Mouse (Mus musculus) heart, adult 8-10 months (tissue): ENCODE results near the gene Ccer2. TPM values are rescaled to one million over a fixed set of nuclear protein-coding genes. Genes with fewer than 3 reads are reported as not detected.

Source experiments
- DNase-seq: peaks from one replicate; pipeline ENCODE4 v3.0.0; 2022; ENCODE audit warnings: low spot score
- total RNA-seq, 4 experiments: library from RNA; stranded (reverse); gene quantifications; 2 replicates each; pipeline ENCODE4 v1.2.4; 2022

Ccer2 gene
- total RNA-seq, 4 experiments from 2014 or later: not detected

DNA sequence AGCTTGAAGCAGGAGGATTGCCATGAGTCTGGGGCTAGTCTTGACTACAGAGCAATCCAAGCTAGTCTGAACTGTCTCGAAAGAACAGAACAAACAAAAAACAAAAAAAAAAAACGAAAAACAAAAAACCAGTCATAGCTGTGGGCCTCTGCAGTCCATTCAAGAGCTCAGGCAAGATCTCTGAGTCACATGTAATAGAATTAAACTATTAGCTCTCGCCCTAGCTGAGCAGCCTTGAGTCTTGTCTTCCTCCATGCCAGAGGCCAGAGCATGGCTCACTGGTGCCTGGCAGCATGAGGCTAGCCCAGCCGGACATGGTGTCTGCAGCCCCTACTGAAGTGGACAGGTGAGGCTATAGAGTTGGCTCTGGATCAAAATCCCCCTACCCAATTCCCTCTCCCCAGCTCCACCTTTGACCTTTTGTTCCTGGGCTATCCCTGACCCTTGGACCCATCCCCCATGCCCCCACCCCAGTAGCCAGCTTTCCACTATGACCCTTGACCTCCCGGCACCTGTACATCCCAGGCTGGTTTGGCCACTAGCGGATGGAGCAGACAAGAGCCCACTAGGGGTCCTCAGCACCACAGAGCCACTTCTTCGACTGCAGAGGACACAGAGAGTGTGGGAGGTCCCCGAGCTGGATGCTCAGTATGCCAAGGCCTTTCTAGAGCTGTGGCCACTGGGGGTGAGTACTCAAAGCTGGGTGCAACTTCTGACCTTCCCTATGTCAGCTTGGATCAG is 34.3 kb downstream of the Ccer2 start:
- DNase-seq: no peak

DNA sequence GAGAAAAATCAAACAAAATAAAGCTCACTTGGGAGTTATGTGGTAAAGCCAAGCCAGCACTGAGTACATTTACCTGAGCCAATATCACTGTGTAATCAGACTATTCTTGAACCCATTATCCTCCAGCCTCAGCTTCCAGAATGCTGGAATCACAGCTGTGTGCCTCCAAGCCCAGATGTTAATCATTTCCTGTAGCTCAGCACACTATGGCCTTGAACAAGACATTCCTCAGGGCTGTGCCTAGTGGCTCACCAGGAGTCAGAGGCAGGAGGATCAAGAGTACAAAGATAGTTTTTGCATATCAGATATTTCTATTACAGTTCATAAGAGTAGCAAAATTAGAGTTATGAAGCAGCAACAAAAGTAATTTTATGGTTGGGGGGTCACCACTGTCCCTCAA is 35.7 kb downstream of the Ccer2 start:
- no peak for DNase-seq

DNA sequence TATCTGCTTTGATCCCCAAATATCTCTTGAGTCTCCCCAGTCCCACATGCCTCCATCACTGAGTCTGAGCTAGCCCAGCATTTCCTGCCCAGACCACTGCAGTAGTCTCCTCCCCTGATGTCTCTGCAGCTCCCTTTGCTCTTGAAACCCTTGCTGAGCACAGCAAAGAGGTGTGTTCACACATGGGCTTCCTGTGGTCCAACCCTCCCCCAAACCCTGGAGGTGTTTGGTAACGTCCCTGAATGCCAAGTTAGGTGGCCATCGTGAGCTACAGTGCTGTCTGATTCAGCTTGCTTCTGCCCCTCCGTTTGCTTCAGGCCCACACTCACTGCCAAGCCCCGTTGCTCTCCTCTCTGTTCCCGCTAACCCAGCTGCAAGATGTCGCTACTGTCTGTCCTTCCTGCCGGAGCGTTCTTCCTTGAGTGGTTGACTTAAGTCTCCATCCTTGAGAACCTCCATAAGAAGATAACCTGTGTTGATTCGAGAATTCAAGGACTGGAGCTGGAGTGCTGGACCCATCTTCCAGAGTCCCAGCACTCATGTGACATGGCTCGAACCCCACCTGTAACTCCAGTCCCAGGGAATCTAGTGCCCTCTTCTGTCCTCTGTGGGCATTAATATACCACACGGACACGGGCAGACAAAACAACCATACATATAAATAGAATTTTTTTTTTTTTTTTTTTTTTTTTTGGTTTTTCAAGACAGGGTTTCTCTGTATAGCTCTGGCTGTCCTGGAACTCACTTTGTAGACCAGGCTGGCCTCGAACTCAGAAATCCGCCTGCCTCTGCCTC is 36.6 kb downstream of the Ccer2 start:
- no peak for DNase-seq

DNA sequence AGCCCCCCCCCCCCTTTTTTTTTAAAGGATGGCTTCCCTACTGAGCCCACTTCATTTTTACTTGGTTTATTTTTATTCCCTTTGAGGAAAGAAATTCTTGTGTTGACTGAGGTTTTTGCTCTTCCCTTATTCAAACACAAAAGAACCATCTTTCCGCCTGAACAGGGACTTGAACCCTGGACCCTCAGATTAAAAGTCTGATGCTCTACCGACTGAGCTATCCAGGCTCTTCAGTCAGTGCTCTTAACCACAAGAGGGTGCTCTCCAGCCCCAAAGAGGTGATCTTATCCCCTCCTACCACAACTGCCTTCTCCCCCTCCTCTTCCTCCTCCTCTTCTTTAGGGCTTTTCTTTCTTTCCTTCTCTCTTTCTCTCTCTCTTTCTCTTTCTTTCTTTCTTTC is 37.9 kb downstream of the Ccer2 start:
- peak; percentile 33 for DNase-seq

DNA sequence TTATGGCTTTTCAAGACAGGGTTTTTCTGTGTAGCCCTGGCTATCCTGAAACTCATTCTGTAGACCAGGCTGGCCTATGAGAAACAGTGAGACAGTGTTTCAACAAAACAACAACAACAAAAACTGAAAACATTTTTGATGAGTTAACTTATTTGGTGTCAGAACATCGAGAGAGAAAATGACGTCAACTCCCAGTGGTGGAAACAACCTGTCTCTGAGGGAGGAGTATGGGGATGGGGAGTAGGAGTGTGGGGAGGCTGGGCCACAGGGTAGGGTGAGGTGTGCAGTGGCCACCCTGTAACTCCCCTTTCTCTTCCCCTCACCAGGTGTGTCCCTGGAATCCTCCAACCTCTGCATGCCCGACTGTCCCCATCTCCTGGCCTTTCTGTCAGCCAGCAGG is 38.5 kb downstream of the Ccer2 start:
- DNase-seq: no peak

DNA sequence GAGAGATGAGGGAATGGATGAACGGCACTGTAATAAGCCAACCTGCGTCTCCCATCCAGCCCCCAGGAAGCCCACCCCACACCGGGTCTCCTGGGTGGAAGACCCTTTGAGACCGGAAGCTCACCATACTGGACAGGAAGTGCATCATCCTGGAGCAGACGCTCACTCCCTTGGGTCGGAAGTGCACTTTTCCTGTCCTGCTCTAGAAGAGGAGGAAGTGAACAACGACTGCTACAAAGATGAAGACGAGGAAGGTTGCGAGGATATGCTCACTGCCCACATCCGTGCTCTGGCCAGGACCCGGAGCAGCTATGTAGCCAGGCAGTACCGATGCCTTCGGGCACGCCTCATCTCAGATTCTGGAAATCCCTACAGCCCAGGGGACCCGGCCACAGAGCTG is 39.9 kb downstream of the Ccer2 start:
- DNase-seq: peak; percentile 49

DNA sequence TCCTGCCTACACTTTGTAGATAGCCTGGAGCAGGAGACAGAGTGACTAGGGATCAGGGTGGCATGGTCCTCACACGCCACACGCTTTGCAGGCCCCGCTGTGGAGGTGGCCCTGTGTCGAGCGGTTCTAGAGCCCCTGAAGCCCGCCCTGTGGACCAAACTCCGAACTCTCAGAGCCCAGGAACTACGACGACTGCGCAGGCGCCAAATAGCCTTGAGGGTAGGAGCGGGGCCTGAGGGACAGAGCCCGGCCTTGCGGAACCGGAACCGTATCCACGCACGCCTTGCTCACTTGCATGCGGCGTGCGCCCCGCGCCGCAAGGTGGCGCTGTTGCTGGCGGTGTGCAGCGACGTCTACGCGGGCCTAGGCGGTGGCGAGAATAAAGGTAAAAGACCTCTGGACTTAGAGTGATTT is 40.6 kb downstream of the Ccer2 start:
- DNase-seq: peak; percentile 78

DNA sequence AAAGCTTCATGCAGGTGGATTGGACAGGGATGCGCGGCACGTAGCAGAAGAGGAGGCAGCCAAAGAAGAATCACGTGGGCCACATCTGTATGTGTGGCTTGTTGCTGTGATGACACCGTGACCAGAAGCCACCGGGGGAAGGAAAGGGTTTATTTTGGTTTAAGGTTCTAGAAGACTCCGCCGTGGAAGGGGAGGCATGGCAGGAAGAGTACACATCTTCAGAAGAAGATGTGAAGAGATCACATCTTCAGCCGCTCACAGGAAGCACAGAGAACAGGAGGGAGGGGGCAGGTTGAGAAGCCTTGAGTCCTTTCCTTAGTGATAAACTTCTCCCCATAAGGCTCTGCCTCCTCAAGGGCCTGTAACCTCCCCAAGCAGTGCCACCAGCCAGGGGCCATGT is 44.0 kb downstream of the Ccer2 start:
- no peak for DNase-seq

DNA sequence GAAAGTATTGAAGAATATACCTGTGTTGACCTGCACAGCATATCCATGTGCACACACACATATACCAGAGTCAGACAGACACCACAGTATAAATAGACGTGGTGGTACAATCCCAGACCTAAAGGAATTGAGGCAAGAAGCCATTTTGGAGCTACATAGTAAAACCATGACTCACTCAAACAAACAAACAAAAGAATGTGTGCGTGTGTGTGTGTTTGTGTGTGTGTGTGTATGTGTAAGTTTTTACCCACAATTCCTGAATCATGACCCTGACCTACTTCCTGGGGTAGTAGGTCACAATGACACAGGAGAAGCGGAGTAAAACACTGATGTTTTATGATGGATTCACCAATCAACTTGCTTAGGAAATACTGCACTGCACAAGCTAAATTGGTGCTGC is 45.5 kb downstream of the Ccer2 start:
- DNase-seq: no peak

DNA sequence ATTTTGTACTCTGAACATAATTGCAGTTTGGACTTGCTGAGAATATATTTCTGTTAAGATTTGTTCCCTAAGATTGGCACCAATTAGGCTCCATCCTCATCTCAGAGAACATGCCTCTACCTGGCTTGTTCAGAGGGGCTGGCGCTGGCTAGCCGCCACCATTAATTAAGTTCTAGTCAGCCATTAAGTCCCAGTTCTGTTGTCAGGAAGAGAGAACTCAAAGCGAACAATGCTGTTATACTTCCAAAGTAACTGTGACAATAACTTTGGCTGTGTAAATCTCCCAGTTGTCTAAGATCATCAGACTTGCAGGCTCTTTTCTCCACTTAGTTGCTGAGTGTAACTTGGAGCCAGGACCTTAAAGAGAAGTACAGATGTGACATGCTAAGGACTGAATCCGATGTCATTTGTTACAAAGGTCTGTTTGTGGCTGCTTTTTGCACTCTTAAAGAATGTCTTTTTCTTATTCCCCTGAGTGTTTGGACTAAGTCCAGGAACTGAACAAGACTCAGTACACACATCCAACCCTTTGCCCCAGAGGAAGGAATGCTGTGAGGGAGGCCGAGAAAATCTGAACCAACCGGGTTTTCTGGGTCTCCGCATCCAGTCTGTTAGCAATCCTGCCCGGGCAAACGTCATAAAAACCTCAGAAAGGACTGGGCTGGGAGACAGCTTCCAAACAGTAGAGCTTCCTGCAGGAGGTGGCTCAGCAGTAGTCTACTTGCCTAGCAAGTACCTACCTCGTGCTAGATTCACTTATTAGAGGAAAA is 46.1 kb downstream of the Ccer2 start:
- peak; percentile 67 for DNase-seq

DNA sequence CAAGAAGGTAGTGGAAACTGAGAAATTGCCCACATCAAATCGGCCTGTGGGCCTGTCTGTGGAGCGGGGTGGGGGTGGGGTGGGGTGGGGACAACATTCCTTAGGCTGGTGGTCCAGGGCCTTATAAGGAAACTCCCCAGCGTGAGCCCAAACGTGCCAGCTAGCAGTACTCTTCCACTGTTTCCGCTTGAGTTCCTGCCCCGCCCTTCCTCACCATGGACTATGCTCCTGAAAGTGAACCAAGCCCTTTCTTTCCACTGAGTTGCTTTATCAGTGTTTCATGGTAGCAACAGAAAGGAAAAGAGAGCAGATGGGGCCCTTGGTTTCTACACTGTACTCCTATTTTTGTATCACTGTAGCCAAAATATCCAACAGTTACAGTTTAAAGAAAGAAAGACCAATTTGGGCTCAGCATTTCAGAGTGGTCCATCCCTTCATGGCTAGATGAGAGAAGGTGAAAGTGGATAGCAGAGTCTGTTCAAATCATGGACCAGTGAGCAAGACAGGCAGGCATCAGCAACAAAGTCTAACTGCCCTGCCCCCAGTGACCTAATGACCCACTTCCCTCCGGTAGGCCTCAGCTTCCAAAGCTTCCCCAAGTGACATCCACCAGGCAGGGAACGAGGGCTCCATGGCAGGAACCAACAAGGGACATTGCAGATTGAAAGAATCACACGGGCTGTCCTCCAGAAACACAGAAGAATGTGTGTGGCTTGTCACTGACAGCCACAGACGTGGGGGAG is 47.0 kb downstream of the Ccer2 start:
- DNase-seq: peak; percentile 61

DNA sequence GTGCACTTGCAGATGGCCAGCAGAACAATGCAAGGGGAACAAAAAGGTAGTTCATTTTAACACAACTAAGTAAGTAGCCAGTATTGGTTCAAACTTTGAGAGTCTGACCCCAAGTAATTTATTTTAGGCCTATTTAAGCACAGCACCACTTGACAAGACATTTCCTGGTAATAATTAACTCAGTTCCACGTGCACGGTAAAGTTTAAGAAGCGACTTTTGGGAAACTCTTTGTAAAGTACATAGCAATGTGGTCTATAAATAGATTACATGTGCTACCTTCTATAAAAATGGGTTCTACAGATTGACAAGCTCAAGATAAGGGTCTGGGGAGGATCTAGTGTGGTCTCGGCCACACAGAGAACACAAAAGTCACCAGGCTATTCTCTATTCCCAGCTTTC is 47.8 kb downstream of the Ccer2 start:
- no peak for DNase-seq

DNA sequence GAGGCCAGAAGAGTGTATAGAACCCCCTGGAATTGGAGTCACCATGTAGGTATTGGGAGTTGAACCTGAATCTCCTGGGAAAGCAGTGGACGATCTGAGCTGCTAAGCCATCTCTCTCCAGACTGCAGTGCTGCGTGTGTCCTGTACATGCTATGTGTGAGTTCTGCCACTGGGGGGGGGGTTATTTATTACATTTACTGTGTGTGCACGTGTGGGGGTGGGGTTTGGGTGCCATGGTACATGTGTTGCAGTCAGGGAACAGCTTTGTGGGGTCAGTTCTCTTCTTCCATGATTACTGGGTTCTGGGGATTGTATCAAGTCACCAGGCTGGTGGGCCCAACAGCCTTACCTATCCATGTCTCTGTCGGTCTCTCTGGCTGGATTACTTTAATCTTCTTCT is 50.9 kb downstream of the Ccer2 start:
- no peak for DNase-seq

DNA sequence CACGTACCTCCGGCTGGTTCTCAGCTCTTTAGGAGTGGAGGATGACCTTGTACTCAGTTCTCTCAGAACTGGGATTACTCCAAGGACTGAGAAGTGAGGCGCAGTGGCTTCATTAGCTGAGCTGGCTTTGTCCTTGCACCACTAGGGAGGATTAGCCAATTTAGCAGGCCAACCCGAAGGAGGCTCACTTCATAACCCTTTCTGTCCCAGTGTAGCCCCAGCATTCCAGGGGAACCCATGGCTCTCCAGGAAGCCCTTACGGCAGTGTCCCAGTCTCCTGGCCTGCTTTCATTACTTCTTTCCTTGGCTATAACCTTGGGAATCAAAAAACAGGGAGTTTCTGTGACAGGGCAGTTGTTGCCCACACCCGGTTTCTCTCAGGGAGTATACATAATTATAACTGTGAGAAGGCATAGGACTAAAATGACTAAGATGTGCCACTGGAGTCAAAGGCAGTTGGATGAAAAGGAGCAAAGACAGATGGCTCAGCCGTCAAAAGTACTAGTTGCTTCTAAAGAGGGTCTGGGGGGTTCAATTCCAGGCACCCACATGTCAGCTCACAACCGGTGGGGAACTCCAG is 51.8 kb downstream of the Ccer2 start:
- DNase-seq: peak; percentile 48

DNA sequence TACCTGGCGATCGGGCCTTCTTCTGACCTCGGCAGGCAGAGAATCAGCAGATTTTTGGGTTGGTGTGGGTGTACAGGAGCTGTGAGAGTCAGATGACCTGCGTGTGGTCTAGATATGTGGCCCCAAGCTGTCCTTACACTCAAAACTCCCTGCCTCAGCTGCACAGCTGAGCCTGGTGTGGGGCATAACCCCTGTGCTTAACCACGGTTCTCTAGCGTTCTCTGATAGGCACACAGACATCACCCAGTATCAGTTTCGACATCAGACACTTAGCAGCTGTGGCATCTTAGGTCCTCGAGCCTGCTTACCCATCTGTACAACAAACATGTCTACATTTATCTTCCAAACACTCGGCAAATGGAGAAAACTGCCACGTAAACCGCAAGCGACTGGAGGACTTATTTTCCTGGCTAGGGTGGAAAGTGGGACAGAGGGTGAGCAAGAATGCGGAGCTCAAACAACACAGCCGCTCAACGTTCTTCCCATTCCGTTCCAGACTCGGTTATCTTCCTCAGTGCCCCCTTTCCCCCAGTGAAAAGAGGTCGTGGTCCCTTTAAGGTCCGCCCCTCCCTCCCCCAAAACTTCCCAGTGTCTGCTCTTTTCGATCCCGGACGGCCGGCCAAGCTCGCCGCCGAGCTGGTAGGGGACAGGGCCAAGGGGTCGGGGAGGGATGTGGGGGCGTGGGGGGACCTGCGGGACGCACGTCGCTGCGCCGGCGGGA is 52.4 kb downstream of the Ccer2 start, which contains the start of gene Hnrnpl:
TSS of gene Hnrnpl (plus strand) at position 321 of the 721 bp plus-strand sequence.
- DNase-seq: peak; percentile 78

Other genes with a start within 250 kb of the Ccer2 start
- not detected for gene Ifnl2, start 245.7 kb upstream of the Ccer2 start, total RNA-seq
- gene Ifnl3, start 233.3 kb upstream of the Ccer2 start, total RNA-seq: not detected
- not detected for gene Sycn, start 215.3 kb upstream of the Ccer2 start, total RNA-seq
- not detected for gene Nccrp1, start 208.9 kb upstream of the Ccer2 start, total RNA-seq
- gene Samd4b, start 158.0 kb upstream of the Ccer2 start, total RNA-seq: 10 to 100 TPM; 19.4 to 23.4 (median 21.5) TPM
- gene Pak4, start 158.0 kb upstream of the Ccer2 start, total RNA-seq: 10 to 100 TPM in 1 of 4 experiments, 1 to 10 TPM in 3; 8.1 to 11.8 (median 8.5) TPM
- not detected for gene Acp7, start 124.8 kb upstream of the Ccer2 start, total RNA-seq
- under 1 TPM in 3 of 4 experiments, not detected in 1; 0.11 to 0.72 (median 0.16) TPM for gene Fbxo27, start 63.3 kb upstream of the Ccer2 start, total RNA-seq
- 1 to 10 TPM in 3 of 4 experiments, under 1 TPM in 1; 0.55 to 1.2 (median 1.1) TPM for gene Fbxo17, start 39.4 kb upstream of the Ccer2 start, total RNA-seq
- gene Mrps12, start 14.4 kb upstream of the Ccer2 start, total RNA-seq: 10 to 100 TPM; 64.0 to 72.6 (median 67.4) TPM
- gene Sars2, start 14.2 kb upstream of the Ccer2 start, total RNA-seq: 10 to 100 TPM; 13.1 to 15.0 (median 13.7) TPM
- gene Sirt2, start 10.6 kb downstream of the Ccer2 start, total RNA-seq: 10 to 100 TPM; 84.0 to 92.6 (median 90.8) TPM
- 10 to 100 TPM; 22.8 to 29.1 (median 28.1) TPM for gene Nfkbib, start 11.3 kb downstream of the Ccer2 start, total RNA-seq
- 1 to 10 TPM; 1.4 to 3.0 (median 1.6) TPM for gene Rinl, start 32.8 kb downstream of the Ccer2 start, total RNA-seq
- 100 to 1,000 TPM; 185 to 230 (median 214) TPM for gene Hnrnpl, start 52.4 kb downstream of the Ccer2 start, total RNA-seq
- gene Ech1, start 69.0 kb downstream of the Ccer2 start, total RNA-seq: 1,000 to 10,000 TPM; 2,066 to 2,754 (median 2,219) TPM
- 10 to 100 TPM; 17.3 to 32.1 (median 24.6) TPM for gene Lgals4, start 77.7 kb downstream of the Ccer2 start, total RNA-seq
- 1 to 10 TPM in 1 of 4 experiments, not detected in 3; 1.3 TPM for gene Lgals7, start 107.7 kb downstream of the Ccer2 start, total RNA-seq
- gene Capn12, start 125.2 kb downstream of the Ccer2 start, total RNA-seq: under 1 TPM; 0.12 to 0.32 (median 0.23) TPM
- gene Actn4, start 206.2 kb downstream of the Ccer2 start, total RNA-seq: 10 to 100 TPM; 57.8 to 82.0 (median 75.8) TPM
- 100 to 1,000 TPM; 152 to 167 (median 158) TPM for gene Eif3k, start 225.7 kb downstream of the Ccer2 start, total RNA-seq
- gene Map4k1, start 225.9 kb downstream of the Ccer2 start, total RNA-seq: 1 to 10 TPM in 1 of 4 experiments, under 1 TPM in 3; 0.50 to 1.1 (median 0.74) TPM